Mouse (Mus musculus) heart, postnatal 25 days (tissue): ENCODE results near the gene Ptpn14. TPM values are rescaled to one million over a fixed set of nuclear protein-coding genes. Genes with fewer than 3 reads are reported as not detected.

Experiments used
- DNase-seq: peaks from one replicate; pipeline ENCODE4 v3.0.0; 2022; ENCODE audit warnings: low spot score
- intact Hi-C: fragments of 180-260 bp; cut with DNase I; formaldehyde crosslinking; loops from one replicate; pipeline ENCODE4 v1.15.1; 2025
- total RNA-seq, 2 experiments: library from RNA; stranded (reverse); gene quantifications; 2 replicates each; pipeline ENCODE4 v1.2.3; 2021

The Ptpn14 gene
- total RNA-seq, 2 experiments from 2014 or later = 29.4 to 30.9 TPM

GRCm38 (mm10) chr1:189879965-189880364 lies 151.9 kb downstream of the Ptpn14 start:
- intact Hi-C loops = no loop called here
- peak; percentile 53 for DNase-seq

GRCm38 (mm10) chr1:189880745-189881144 lies 152.7 kb downstream of the Ptpn14 start:
- intact Hi-C loops = no loop called here
- DNase-seq = no peak

GRCm38 (mm10) chr1:189882886-189883285 lies 154.8 kb downstream of the Ptpn14 start:
- DNase-seq = no peak
- intact Hi-C loops = loop anchor here (2.0 kb wide), 1 partner anchor 182 kb away; no protein-coding TSS in a partner anchor

GRCm38 (mm10) chr1:189883531-189884170 lies 155.6 kb downstream of the Ptpn14 start:
- intact Hi-C loops = loop anchor here (2.0 kb wide), 1 partner anchor 183 kb away; no protein-coding TSS in a partner anchor
- DNase-seq = no peak

- intact Hi-C loops = loop anchor here (5.0 kb wide), 1 partner anchor 912 kb away; no protein-coding TSS in a partner anchor
- no peak for DNase-seq
These were observed 156.9 kb downstream of the Ptpn14 start for GRCm38 (mm10) chr1:189884951-189885350.

- no peak for DNase-seq
- intact Hi-C loops = loop anchor here (2.0 to 5.0 kb wide), 2 partner anchors 37 to 911 kb away; partner anchors contain the start of gene Smyd2
These were observed 157.9 kb downstream of the Ptpn14 start for GRCm38 (mm10) chr1:189885975-189886374.

- DNase-seq = no peak
- intact Hi-C loops = loop anchor here (1.0 to 5.0 kb wide), 3 partner anchors 35 to 910 kb away; partner anchors contain the start of gene Smyd2
These were observed 159.4 kb downstream of the Ptpn14 start for GRCm38 (mm10) chr1:189887518-189887917.

- intact Hi-C loops = loop anchor here (5.0 kb wide), 1 partner anchor 909 kb away; no protein-coding TSS in a partner anchor
- DNase-seq = no peak
These were observed 160.7 kb downstream of the Ptpn14 start for GRCm38 (mm10) chr1:189888749-189889148.

- DNase-seq = no peak
- intact Hi-C loops = no loop called here
These were observed 166.1 kb downstream of the Ptpn14 start for GRCm38 (mm10) chr1:189894191-189894590.

- DNase-seq = no peak
- intact Hi-C loops = no loop called here
These were observed 169.8 kb downstream of the Ptpn14 start for GRCm38 (mm10) chr1:189897861-189898260.

- intact Hi-C loops = no loop called here
- DNase-seq = no peak
These were observed 170.6 kb downstream of the Ptpn14 start for GRCm38 (mm10) chr1:189898708-189899107.

- no peak for DNase-seq
- intact Hi-C loops = no loop called here
These were observed 171.5 kb downstream of the Ptpn14 start for GRCm38 (mm10) chr1:189899526-189899925.

GRCm38 (mm10) chr1:189902413-189902812 lies 174.3 kb downstream of the Ptpn14 start:
- intact Hi-C loops = no loop called here
- no peak for DNase-seq

GRCm38 (mm10) chr1:189903169-189903568 lies 175.1 kb downstream of the Ptpn14 start:
- intact Hi-C loops = no loop called here
- DNase-seq = no peak

- DNase-seq = no peak
- intact Hi-C loops = no loop called here
These were observed 182.7 kb downstream of the Ptpn14 start for GRCm38 (mm10) chr1:189910685-189911345.

GRCm38 (mm10) chr1:189913093-189913760 lies 185.2 kb downstream of the Ptpn14 start:
- intact Hi-C loops = no loop called here
- no peak for DNase-seq

GRCm38 (mm10) chr1:189916422-189917125 lies 188.5 kb downstream of the Ptpn14 start:
- DNase-seq = no peak

GRCm38 (mm10) chr1:189917126-189917500 lies 189.0 kb downstream of the Ptpn14 start:
- no peak for DNase-seq
- intact Hi-C loops = no loop called here

More at GRCm38 (mm10) chr1:189916422-189917125, 188.5 kb downstream of the Ptpn14 start:
- intact Hi-C loops = no loop called here

GRCm38 (mm10) chr1:189919756-189920155 lies 191.7 kb downstream of the Ptpn14 start:
- intact Hi-C loops = no loop called here
- no peak for DNase-seq
